Comparison of ENCODE assay signal across 8 mouse cellular contexts in the genomic region with DNA sequence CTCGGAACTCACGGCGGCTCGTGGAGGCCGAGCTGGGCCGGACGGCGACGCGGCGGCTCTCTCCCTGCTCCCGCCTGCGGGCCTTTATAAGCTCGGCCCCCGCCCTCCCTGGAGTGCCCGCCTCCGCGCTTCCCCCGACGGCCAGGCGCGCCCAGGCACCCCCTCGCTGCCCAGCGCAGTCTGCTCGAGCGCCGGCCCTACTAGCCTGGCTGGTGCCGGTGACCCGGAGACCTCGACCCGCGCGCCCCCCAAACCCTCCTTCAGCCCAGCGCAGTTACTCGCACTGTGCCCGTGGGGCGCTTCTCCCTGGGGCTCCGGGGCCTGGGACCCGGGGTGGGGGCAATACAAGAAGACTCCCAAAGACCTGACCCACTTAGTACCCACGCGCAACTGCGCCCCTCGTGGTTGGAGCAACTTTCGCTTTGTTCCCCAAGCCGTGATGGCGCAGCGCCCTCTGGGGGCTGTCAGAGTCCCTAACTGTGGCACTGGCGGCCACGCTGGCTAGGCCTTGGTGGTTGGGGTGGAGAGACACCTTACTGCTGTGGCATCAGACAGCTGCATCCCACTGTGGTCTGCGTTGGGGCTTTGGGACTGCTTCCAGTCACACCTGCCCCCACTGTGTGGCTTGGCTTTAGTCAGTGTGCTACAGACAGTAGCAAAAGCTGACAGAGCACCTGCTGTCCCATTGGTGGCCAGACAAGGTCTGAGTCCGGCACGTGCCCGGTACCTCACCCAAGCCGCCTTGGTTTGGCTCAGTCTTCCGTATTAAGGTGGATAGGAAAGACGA. TPM values are rescaled to one million over a fixed set of nuclear protein-coding genes. Genes with fewer than 3 reads are reported as not detected.
DNase-seq lines count a peak whose midpoint lies in the region; ATAC-seq and TF ChIP-seq lines count a peak whose summit lies in the region.

A gene (minus strand): TSS at position 65 of the 787 bp plus-strand sequence.

- H3K4me1 ChIP-seq in E14TG2a.4 (replicated peaks; ENCODE audit: low read depth, low read length) = peaks cover 76% of the 10 kb centered on the region
- peaks cover 23% of the 10 kb centered on the region for H3K4me1 ChIP-seq in forebrain, embryonic 15.5 days
- H3K4me1 ChIP-seq in lung, embryonic 14.5 days (ENCODE audit: insufficient read depth) = peaks cover 20% of the 10 kb centered on the region
- peaks cover 44% of the 10 kb centered on the region for H3K4me1 ChIP-seq in thymus, adult 2 months (replicated peaks; ENCODE audit: control insufficient read depth, insufficient read depth, low read length)

- peak; percentile 92 for TF ChIP-seq CTCF in E14TG2a.4 (conservative IDR thresholded peaks at IDR 0.05; ENCODE audit: low read length)
- TF ChIP-seq CTCF in lung, embryonic 14.5 days (IDR thresholded peaks at IDR 0.05; ENCODE audit: low read depth) = peak; percentile 100
- peak; percentile 100 for TF ChIP-seq CTCF in thymus, adult 2 months (IDR thresholded peaks at IDR 0.05; ENCODE audit: borderline replicate concordance, control insufficient read depth, extremely low read depth, insufficient read depth, low read length, poor library complexity)

- intact Hi-C loops in heart, postnatal 25 days (cut with DNase I) = loop anchor here (1.0 kb wide), 1 partner anchor 50 kb away; no protein-coding TSS in a partner anchor

- H3K4me2 ChIP-seq in forebrain, embryonic 15.5 days (replicated peaks) = peak within 1 kb of the TSS; percentile 67
- H3K4me2 ChIP-seq in lung, embryonic 14.5 days = peak within 1 kb of the TSS; percentile 93

- peak; percentile 47; the same call in 1 of the 2 replicates for ATAC-seq in forebrain, embryonic 15.5 days (replicated peaks)
- ATAC-seq in lung, embryonic 14.5 days (ENCODE audit: insufficient read depth) = peak; percentile 86
- ATAC-seq in neutrophil, adult 5-6 weeks (ENCODE audit: extremely low read depth, insufficient number of reproducible peaks, low FRiP score, poor library complexity, severe bottlenecking) = peak; percentile 66

- 11% methylated on average over 56 of the region's 56 CpGs for WGBS in forebrain, embryonic 15.5 days
- 10% methylated on average over 51 of the region's 56 CpGs for WGBS in lung, embryonic 14.5 days
- WGBS in thymus, adult 2 months = 5% methylated on average over 56 of the region's 56 CpGs

- no peak within 1 kb of the TSS for H3K27ac ChIP-seq in forebrain, embryonic 15.5 days (replicated peaks)
- peak within 1 kb of the TSS; percentile 92 for H3K27ac ChIP-seq in lung, embryonic 14.5 days (ENCODE audit: low read depth)
- no peak within 1 kb of the TSS for H3K27ac ChIP-seq in thymus, adult 2 months (ENCODE audit: control insufficient read depth, insufficient read depth, low read length)

- peaks cover 3% of the 10 kb centered on the region; the same call in 1 of the 2 replicates for H3K27me3 ChIP-seq in E14TG2a.4 (ENCODE audit: insufficient read depth, low read length)
- H3K27me3 ChIP-seq in forebrain, embryonic 15.5 days = peaks cover 20% of the 10 kb centered on the region
- H3K27me3 ChIP-seq in lung, embryonic 14.5 days (ENCODE audit: insufficient read depth, low read length) = no peaks in the 10 kb centered on the region
- H3K27me3 ChIP-seq in thymus, adult 2 months (ENCODE audit: control insufficient read depth, insufficient read depth, low read length) = no peaks in the 10 kb centered on the region

- no peaks in the 10 kb centered on the region for H3K9me3 ChIP-seq in E14TG2a.4 (ENCODE audit: low read length)
- H3K9me3 ChIP-seq in forebrain, embryonic 15.5 days = no peaks in the 10 kb centered on the region
- no peaks in the 10 kb centered on the region for H3K9me3 ChIP-seq in lung, embryonic 14.5 days (ENCODE audit: low read depth, low read length)

- peak within 1 kb of the TSS; percentile 88 for H3K4me3 ChIP-seq in E14TG2a.4 (replicated peaks; ENCODE audit: low read length)
- H3K4me3 ChIP-seq in forebrain, embryonic 15.5 days = peak within 1 kb of the TSS; percentile 47
- peak within 1 kb of the TSS; percentile 82 for H3K4me3 ChIP-seq in lung, embryonic 14.5 days (ENCODE audit: low read depth, low read length)
- H3K4me3 ChIP-seq in thymus, adult 2 months (ENCODE audit: control insufficient read depth, insufficient read depth, low read length) = peak within 1 kb of the TSS; percentile 75

- DNase-seq in c-Kit-positive CD71-positive TER-119-negative erythroid progenitor cells, embryonic 14.5 days (ENCODE audit: low read depth) = peak; percentile 82
- peak; percentile 89 for DNase-seq in heart, postnatal 25 days (ENCODE audit: low spot score)
- DNase-seq in layer of hippocampus, adult 11-12 months (ENCODE audit: low spot score) = peak; percentile 84
- peak; percentile 95 for DNase-seq in lung, embryonic 14.5 days
- peak; percentile 95 for DNase-seq in thymus, adult 2 months

- H3K36me3 ChIP-seq in E14TG2a.4 (ENCODE audit: insufficient read depth, low read length) = peaks cover 25% of the 10 kb centered on the region
- H3K36me3 ChIP-seq in forebrain, embryonic 15.5 days = no peaks in the 10 kb centered on the region
- H3K36me3 ChIP-seq in lung, embryonic 14.5 days (ENCODE audit: insufficient read depth) = 0 out of 2 replicates have a peak, but pooled peaks cover 6% of the 10 kb centered on the region
- no peaks in the 10 kb centered on the region for H3K36me3 ChIP-seq in thymus, adult 2 months (ENCODE audit: control insufficient read depth, insufficient read depth, low read length)

- 0 out of 2 replicates have a peak, but pooled peaks have one; percentile 28 for TF ChIP-seq POLR2A in thymus, adult 2 months (IDR thresholded peaks at IDR 0.05; ENCODE audit: control insufficient read depth, extremely low read depth, insufficient read depth, low read length, poor library complexity)

- peak within 1 kb of the TSS; percentile 26 for H3K9ac ChIP-seq in forebrain, embryonic 15.5 days (replicated peaks)
- H3K9ac ChIP-seq in lung, embryonic 14.5 days = peak within 1 kb of the TSS; percentile 94

RNA-seq across cellular contexts. Expression of the gene that starts here (rescaled TPM):
- 2.1 and 2.6 TPM in 2 replicates for polyA plus RNA-seq in forebrain, embryonic 15.5 days (2015; fragmentation: Nextera tagmentation; extraction: Ambion mirVana)
- total RNA-seq in heart, postnatal 25 days (2021) = 10 to 100 TPM; 17.2 to 19.1 TPM
- 26.6 and 27.7 TPM in 2 replicates for polyA plus RNA-seq in lung, embryonic 14.5 days (2014; fragmentation: Nextera tagmentation; extraction: Ambion mirVana)
- total RNA-seq in neutrophil, adult 5-6 weeks (2017) = 22.1 and 24.4 TPM in 2 replicates
- polyA plus RNA-seq in thymus, adult 2 months (2012; rRNA removed) = 93.6 and 106 TPM in 2 replicates
